Mouse (Mus musculus) intestine, embryonic 15.5 days (tissue): ENCODE measurements around the gene Apaf1. TPM values are rescaled to one million over a fixed set of nuclear protein-coding genes. Genes with fewer than 3 reads are reported as not detected.

Experiments used
- ATAC-seq: fragments of 200-750 bp; cut with Nextera tagmentation; 2 replicates; pipeline ENCODE4 v1.8.0; 2017; ENCODE audit warnings: moderate TSS enrichment, moderate library complexity
- H3K27ac ChIP-seq: fragments of 300-500 bp; sonication (generic); 2 replicates; pipeline ENCODE4 v1.5.1; 2015; ENCODE audit warnings: mild to moderate bottlenecking, inconsistent platforms
- H3K27me3 ChIP-seq: fragments of 300-500 bp; sonication (generic); replicated peaks from 2 replicates; pipeline ENCODE4 v1.6.1; 2015; ENCODE audit warnings: inconsistent platforms
- H3K36me3 ChIP-seq: fragments of 300-500 bp; sonication (generic); 2 replicates; pipeline ENCODE4 v1.6.1; 2015; ENCODE audit warnings: inconsistent platforms
- H3K4me1 ChIP-seq: fragments of 300-500 bp; sonication (generic); replicated peaks from 2 replicates; pipeline ENCODE4 v1.6.1; 2015; ENCODE audit warnings: inconsistent platforms
- H3K4me2 ChIP-seq: fragments of 300-500 bp; sonication (generic); replicated peaks from 2 replicates; pipeline ENCODE4 v1.6.1; 2015; ENCODE audit warnings: mild to moderate bottlenecking, inconsistent platforms
- H3K4me3 ChIP-seq: fragments of 300-500 bp; sonication (generic); replicated peaks from 2 replicates; pipeline ENCODE4 v1.5.1; 2015; ENCODE audit warnings: inconsistent platforms
- H3K9ac ChIP-seq: fragments of 300-500 bp; sonication (generic); 2 replicates; pipeline ENCODE4 v1.6.1; 2015; ENCODE audit warnings: inconsistent platforms
- H3K9me3 ChIP-seq: fragments of 300-500 bp; sonication (generic); 2 replicates; pipeline ENCODE4 v1.6.1; 2016; ENCODE audit warnings: inconsistent platforms
- WGBS: fragments of 180-500 bp; shearing (Covaris S2); methylation state at CpG from one replicate; pipeline ENCODE4 v1.1.7; 2015; 5-methylcytosine and 5-hydroxymethylcytosine counted together
- polyA plus RNA-seq: library from polyadenylated mRNA; unstranded; fragments of >200 nt; fragmentation: Nextera tagmentation; extraction: Ambion mirVana; gene quantifications from 2 replicates; pipeline ENCODE4 v1.2.1, GENCODE M21; 2015

Apaf1 gene
- 20.6 and 21.3 TPM in 2 replicates for polyA plus RNA-seq

DNA sequence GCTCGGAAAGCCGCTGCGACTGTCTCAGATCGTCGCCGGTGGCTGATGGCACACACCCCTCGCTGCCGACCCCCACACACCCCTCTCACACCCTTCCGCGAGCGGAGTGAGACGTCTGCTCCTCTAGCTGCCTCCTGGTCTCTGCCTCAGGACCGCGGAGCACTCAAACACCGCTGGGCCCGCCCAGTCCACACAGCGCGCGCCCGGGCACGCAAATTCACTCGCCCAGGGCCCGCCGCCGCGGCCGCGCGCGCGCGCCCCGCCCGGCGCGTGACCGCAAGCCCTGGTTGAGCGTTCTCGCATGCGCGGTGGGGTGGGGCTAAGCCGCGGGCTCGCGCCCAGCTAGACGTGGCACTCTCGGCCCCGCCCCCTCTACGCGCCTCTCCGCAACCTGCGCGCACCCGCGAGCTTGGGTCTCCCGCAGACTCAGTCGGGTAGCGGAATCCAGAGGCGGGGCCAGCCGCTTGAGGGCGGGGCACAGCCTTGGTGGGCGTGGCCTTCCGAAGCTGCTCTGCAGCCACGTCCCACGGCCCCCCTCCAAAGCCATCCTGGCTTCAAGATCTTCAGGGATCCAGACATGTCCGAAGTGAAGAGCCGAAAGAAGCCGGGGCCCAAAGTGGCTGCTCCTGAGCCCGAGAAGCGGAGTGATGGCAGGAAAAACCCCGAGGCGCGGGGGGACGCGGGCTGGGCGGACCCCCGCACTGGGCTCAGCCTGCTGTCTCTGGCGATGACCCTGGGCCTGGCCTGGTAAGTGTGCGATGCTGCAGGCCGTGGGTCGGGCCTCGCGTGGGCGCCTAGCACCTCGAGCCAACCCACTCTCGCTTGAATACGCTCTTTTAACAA, at the start of gene Apaf1, which contains the start of gene Ikbip:
Apaf1 (minus strand) TSS at position 221 of the 843 bp plus-strand sequence.
Ikbip (plus strand) TSS at position 391 of the 843 bp plus-strand sequence.
- ATAC-seq = peak; percentile 96
- peak within 1 kb of the TSS; percentile 78 for H3K4me3 ChIP-seq
- H3K27me3 ChIP-seq = no peaks in the 10 kb centered on the region
- H3K9ac ChIP-seq = peak within 1 kb of the TSS; percentile 86
- H3K4me1 ChIP-seq = no peaks in the 10 kb centered on the region
- no peaks in the 10 kb centered on the region for H3K9me3 ChIP-seq
- under 1% methylated on average over 87 of the region's 87 CpGs for WGBS
- H3K27ac ChIP-seq = peak within 1 kb of the TSS; percentile 93
- no peaks in the 10 kb centered on the region for H3K36me3 ChIP-seq
- H3K4me2 ChIP-seq = peak within 1 kb of the TSS; percentile 80

DNA sequence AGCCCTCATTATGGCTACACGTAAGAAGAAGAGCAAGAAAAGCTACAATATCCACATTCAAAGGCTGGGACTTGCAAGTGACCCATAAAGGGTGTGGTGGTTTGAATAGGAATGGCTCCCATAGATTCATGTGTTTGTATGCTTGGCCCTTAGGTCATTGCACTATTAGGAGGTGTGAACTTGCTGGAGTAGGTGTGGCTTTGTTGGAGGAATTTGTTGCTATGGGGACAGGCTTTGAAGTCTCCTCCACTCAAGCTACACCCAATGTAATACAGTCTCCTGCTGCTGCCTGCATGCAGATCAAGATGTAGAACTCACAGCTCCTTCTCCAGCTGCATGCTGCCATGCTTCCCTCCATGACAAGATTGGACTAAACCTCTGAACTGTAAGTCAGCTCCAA, 49.0 kb upstream of the Apaf1 start:
- peak; percentile 46; the same call in 1 of the 2 replicates for ATAC-seq
- H3K9me3 ChIP-seq = no peaks in the 10 kb centered on the region
- H3K9ac ChIP-seq = no peak overlapping the region
- H3K27ac ChIP-seq = no peak overlapping the region
- no peak overlapping the region for H3K4me3 ChIP-seq
- WGBS = 90% methylated on average over 1 of the region's 1 CpGs
- H3K4me1 ChIP-seq = no peaks in the 10 kb centered on the region
- H3K4me2 ChIP-seq = no peak overlapping the region
- no peaks in the 10 kb centered on the region for H3K27me3 ChIP-seq
- no peaks in the 10 kb centered on the region for H3K36me3 ChIP-seq

DNA sequence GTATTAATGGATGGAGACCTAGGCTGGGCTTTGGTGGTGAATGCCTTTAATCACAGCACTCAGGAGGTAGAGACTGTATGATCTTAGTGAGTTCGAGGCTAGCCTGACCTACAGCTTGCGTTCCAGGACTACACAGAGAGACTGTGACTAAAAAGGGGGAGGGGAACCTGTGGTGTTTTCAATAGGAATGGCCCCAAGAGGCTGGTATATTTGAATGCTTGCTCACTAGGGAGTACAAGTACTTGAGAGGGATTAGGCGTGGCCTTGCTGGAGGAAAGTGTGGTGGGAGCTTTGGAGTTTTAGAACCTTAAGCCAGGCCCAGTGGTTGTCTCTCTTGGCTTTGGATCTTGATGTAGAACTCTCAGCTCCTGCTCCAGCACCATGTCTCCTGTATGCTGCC, 48.2 kb upstream of the Apaf1 start:
- 85% methylated on average over 3 of the region's 3 CpGs for WGBS
- Histone ChIP-seq H3K9me3 (no peaks in the 10 kb centered on the region), H3K27me3 (no peaks in the 10 kb centered on the region)

DNA sequence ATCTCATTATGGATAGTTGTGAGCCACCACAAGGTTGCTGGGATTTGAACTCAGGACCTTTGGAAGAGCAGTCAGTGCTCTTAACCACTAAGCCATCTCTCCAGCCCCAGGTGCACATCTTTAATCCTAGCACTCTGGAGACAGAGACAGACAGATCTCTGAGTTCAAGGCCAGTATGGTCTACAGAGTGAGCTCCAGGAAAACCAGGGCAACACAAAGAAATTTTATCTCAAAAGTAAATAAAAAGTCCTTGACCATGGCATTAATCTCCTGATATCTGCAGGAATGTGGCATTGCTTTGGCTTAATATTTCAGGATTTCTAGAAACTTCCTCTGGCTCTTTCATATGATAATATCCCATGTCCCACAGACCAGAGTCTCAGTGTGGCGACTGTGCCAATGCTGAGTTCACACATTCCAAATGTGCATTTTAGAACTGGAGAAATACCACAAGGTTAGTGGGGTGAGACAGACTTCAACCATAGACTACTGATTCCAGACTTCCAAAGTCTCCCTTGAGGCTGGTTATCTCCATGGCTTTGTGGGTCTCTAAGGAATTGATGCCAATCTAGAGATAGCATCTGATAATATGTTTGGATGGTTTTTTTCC, 46.1 kb upstream of the Apaf1 start:
- Histone ChIP-seq H3K9ac (no peak overlapping the region), H3K9me3 (no peaks in the 10 kb centered on the region), H3K27ac (no peak overlapping the region), H3K36me3 (no peaks in the 10 kb centered on the region), H3K4me1 (no peaks in the 10 kb centered on the region), H3K4me3 (no peak overlapping the region), H3K4me2 (no peak overlapping the region), H3K27me3 (no peaks in the 10 kb centered on the region)
- 85% methylated on average over 1 of the region's 1 CpGs for WGBS
- ATAC-seq = no peak

More for the DNA sequence above, 48.2 kb upstream of the Apaf1 start:
- Histone ChIP-seq H3K27ac (no peak overlapping the region), H3K4me1 (no peaks in the 10 kb centered on the region), H3K9ac (no peak overlapping the region), H3K4me2 (no peak overlapping the region), H3K36me3 (no peaks in the 10 kb centered on the region), H3K4me3 (no peak overlapping the region)
- ATAC-seq = no peak

DNA sequence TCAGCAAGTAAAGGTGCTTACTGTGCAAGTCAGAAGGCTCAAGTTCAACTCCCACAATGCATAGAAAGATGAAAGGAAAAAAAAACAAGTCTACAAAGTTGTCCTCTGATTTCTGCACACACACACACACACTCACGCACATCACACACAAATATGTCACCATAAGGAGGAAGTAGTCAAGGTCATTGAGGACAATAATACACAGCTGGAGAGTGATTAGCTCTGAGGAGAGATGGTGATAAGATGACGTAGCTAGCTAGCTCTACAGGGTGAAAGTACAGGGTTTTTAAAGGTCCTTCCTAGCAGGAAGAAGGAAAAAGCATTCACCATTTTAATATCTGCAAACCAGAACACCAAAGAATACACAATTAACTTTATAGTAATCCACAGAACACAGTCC, 44.8 kb upstream of the Apaf1 start:
- no peaks in the 10 kb centered on the region for H3K36me3 ChIP-seq
- H3K27ac ChIP-seq = no peak overlapping the region
- no peak overlapping the region for H3K4me2 ChIP-seq
- 63% methylated on average over 2 of the region's 2 CpGs for WGBS
- H3K9ac ChIP-seq = no peak overlapping the region
- no peak overlapping the region for H3K4me3 ChIP-seq
- no peaks in the 10 kb centered on the region for H3K4me1 ChIP-seq
- H3K27me3 ChIP-seq = no peaks in the 10 kb centered on the region
- ATAC-seq = no peak
- no peaks in the 10 kb centered on the region for H3K9me3 ChIP-seq

DNA sequence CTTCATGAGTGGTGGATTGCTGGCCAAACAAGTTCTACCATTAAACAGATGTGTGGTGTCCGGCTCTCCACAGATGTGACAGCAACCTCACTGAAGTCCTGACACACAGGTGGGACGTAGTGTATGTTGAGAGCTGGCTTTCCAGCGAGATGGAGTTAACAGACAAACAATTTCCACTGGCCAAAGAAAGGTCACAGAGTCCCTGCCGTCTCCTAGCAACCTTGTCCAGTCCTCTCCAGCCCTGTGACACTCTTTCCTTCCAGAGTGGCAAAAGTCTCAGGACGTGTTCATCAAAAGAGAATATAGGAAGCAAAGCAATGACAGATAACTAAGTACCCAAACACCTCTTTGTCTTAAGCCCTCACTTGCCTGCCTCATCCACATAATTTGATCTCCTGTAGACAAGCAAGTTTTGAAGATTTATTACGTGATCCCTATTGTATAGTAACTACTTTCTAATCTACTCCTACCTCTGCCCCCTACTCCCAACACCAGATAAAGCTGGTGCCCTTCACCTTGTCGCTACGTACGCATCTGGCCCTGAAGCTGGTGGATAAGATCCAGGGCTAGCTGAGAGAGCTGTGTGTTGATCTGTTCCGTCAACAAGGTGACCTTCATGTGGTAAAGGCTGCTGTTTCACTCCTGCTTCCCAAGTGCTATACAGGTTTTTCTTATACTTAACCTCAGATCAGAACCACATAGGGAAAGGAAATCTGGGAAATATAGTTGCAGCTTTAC, 44.2 kb upstream of the Apaf1 start:
- no peak for ATAC-seq
- H3K9ac ChIP-seq = no peak overlapping the region

DNA sequence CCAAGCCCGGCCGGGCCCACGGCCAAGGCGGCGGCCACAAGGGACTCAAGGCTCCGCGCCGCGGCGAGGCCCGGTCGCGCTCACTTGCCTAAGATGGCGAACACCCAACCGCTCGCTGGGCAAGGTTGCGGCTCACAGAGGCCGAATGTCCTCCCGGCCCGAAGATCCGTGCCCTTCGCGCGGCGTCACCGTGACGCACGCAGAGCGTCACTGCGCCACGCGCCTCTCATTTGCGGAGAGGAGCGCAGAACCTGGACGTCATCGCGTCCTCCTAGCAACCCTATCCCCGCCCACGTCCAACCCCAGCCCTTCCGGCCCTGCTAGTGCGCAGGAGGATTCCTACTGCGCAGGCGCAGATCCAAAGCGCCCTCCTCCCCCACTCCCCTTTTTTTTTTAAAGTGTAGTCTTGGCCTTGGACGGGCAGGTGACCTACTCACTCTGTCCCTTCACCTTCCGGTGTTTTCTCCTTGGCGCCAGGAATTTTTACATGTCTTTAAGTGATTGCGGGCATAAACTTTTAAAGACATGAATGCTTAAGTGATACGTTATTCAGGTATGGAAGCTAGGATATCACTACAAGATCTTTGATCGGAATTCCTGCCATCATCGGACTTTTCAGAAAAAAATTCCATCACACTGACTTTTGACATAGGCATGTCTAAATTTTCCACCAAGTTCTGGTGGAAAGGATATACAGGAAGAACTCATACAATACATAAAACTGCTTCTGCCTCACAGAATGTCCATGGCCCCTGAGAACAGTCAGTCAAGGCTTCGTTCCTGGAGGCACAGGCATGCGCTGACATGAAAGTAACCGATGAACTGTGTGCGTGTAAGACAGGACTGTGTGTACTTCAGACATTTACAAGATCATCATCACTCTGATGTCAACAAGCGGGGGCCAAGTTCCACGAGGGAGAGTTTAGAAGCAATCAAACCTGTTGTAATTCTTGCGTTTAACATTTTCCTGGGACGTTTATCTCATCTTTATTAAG, 41.6 kb upstream of the Apaf1 start, which contains the start of gene Slc25a3:
Slc25a3 (minus strand) TSS at position 232 of the 995 bp plus-strand sequence.
- WGBS = 8% methylated on average over 59 of the region's 59 CpGs
- peaks cover 4% of the 10 kb centered on the region for H3K36me3 ChIP-seq
- peak; percentile 98 for ATAC-seq
- peak within 1 kb of the TSS; percentile 98 for H3K9ac ChIP-seq
- H3K27ac ChIP-seq = peak within 1 kb of the TSS; percentile 90
- peak within 1 kb of the TSS; percentile 57 for H3K4me2 ChIP-seq
- no peaks in the 10 kb centered on the region for H3K27me3 ChIP-seq
- no peaks in the 10 kb centered on the region for H3K9me3 ChIP-seq
- no peaks in the 10 kb centered on the region for H3K4me1 ChIP-seq
- peak within 1 kb of the TSS; percentile 95 for H3K4me3 ChIP-seq

More for the DNA sequence above, 44.2 kb upstream of the Apaf1 start:
- H3K4me2 ChIP-seq = no peak overlapping the region
- no peaks in the 10 kb centered on the region for H3K4me1 ChIP-seq
- no peaks in the 10 kb centered on the region for H3K27me3 ChIP-seq
- 67% methylated on average over 10 of the region's 10 CpGs for WGBS
- H3K36me3 ChIP-seq = no peaks in the 10 kb centered on the region
- no peaks in the 10 kb centered on the region for H3K9me3 ChIP-seq
- H3K4me3 ChIP-seq = no peak overlapping the region
- H3K27ac ChIP-seq = no peak overlapping the region

DNA sequence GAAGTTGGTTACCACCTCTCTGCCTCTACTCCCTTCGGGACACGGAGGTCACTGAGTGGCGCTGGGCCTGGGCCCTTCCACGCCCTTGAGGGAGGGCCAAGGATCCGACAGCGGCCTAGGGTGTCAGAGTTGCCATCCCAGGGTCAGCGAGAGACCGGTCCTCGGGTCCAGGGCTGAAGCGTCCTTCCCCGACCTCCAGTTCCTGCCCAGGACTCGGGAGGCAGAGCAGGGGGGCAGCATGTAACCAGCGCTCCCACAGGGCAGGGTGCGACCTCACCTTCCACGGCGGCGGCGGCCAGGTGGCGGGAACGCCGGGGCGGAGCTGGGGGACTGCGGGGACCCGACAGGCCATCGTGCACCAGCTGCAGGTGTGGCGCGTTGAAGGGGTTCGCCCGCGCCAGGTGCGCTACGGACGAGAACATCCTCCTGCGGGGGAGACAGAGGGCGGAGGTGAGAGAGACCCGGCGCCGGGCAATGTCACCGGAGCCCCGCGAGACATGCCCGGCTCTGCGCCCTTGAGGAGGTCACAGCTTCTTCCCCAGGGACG, 40.8 kb upstream of the Apaf1 start:
- H3K4me3 ChIP-seq = peak overlapping the region; percentile 95
- ATAC-seq = peak; percentile 67
- no peaks in the 10 kb centered on the region for H3K27me3 ChIP-seq
- H3K4me2 ChIP-seq = peak overlapping the region; percentile 57
- 0% methylated on average over 44 of the region's 44 CpGs for WGBS
- no peaks in the 10 kb centered on the region for H3K4me1 ChIP-seq
- H3K36me3 ChIP-seq = peaks cover 10% of the 10 kb centered on the region
- H3K9ac ChIP-seq = peak overlapping the region; percentile 98
- H3K27ac ChIP-seq = peak overlapping the region; percentile 90
- no peaks in the 10 kb centered on the region for H3K9me3 ChIP-seq

DNA sequence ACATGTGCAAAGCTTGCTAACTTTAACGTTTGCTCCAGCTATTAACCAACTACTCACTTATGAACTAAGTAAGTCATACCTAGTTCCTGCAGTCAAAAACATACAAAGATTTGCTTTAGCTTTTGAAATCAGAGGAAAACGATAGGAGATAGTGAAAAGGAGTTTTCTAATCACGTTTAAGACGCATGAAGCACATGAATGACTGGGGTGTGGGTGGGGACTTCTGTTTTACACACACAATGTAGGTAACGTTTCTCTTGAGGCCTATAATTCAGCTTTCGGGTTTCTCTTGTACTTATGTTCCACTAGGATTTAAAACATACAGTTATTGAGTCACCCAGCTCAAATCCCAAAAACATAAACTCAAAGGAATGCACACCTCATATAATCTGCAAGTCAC, 40.1 kb upstream of the Apaf1 start:
- Histone ChIP-seq H3K27me3 (no peaks in the 10 kb centered on the region), H3K4me3 (peak overlapping the region; percentile 95), H3K27ac (no peak overlapping the region), H3K4me1 (no peaks in the 10 kb centered on the region), H3K9me3 (no peaks in the 10 kb centered on the region), H3K4me2 (peak overlapping the region; percentile 57), H3K36me3 (peaks cover 15% of the 10 kb centered on the region), H3K9ac (peak overlapping the region; percentile 98)
- ATAC-seq = no peak
- 27% methylated on average over 6 of the region's 6 CpGs for WGBS

DNA sequence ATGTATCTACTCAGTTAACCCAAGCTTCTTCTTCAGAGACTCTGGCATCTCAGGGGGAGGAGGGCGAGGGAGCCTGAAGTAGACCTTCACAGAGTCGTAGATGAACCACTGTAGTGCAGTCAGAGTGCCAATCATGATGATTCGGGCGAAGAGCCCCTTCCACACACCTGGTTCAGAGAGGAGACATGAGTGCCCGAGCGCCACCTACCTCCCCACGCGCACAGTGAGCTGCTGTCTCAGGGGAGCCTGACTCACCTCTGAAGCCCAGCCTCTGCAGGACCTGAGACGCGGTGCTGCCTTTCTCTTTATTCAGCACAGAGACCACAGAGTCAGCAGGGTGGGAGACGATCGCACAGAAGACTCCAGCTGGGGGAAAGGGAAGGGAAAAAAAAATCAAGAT, 34.4 kb upstream of the Apaf1 start:
- Histone ChIP-seq H3K4me1 (no peaks in the 10 kb centered on the region), H3K36me3 (peaks cover 52% of the 10 kb centered on the region), H3K4me2 (no peak overlapping the region), H3K4me3 (no peak overlapping the region), H3K9me3 (no peaks in the 10 kb centered on the region), H3K9ac (no peak overlapping the region), H3K27me3 (no peaks in the 10 kb centered on the region), H3K27ac (no peak overlapping the region)
- 89% methylated on average over 12 of the region's 12 CpGs for WGBS
- no peak for ATAC-seq

DNA sequence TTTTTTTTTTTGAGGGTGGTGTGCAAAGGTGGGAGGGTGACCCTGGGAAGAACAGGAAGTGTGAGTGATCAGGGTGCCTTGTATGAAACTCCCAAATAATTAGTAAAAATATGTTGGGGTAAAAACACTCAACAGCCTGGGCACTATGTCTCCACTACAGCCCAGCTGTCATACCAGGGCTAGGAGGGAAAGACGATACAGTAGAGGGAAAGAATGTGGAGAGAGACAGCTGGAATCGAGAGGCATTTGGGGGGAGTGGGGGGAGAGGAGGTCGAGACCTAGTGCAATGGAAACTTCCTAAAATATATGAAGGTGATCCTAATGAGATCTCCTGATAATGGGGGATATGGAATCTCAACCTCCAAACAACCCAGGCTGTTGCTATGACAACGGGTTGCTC, 27.3 kb upstream of the Apaf1 start:
- no peak overlapping the region for H3K4me3 ChIP-seq
- no peak overlapping the region for H3K9ac ChIP-seq
- no peak overlapping the region for H3K27ac ChIP-seq
- no peak overlapping the region for H3K4me2 ChIP-seq
- 75% methylated on average over 4 of the region's 4 CpGs for WGBS
- no peaks in the 10 kb centered on the region for H3K27me3 ChIP-seq
- no peak for ATAC-seq
- no peaks in the 10 kb centered on the region for H3K4me1 ChIP-seq
- peaks cover 14% of the 10 kb centered on the region for H3K36me3 ChIP-seq
- H3K9me3 ChIP-seq = no peaks in the 10 kb centered on the region
